Mouse (Mus musculus) splenic B cell, adult 2 months (primary cell): ENCODE results near the gene Gnao1.

Experiments
- DNase-seq: peaks from one replicate; pipeline ENCODE4 v3.0.0-alpha.2; 2011; ENCODE audit warnings: low read depth, low spot score
- H3K27me3 ChIP-seq: 2 replicates; pipeline ENCODE4 v1.6.1; 2012; ENCODE audit warnings: mild to moderate bottlenecking, low read length, moderate library complexity, mixed read lengths; ENCODE audit not compliant: control insufficient read depth, poor library complexity, insufficient read depth, severe bottlenecking
- H3K36me3 ChIP-seq: 2 replicates; pipeline ENCODE4 v1.6.1; 2012; ENCODE audit warnings: mild to moderate bottlenecking, low read length, moderate library complexity, mixed read lengths; ENCODE audit not compliant: control insufficient read depth, poor library complexity, insufficient read depth, severe bottlenecking

Gnao1 gene

DNA sequence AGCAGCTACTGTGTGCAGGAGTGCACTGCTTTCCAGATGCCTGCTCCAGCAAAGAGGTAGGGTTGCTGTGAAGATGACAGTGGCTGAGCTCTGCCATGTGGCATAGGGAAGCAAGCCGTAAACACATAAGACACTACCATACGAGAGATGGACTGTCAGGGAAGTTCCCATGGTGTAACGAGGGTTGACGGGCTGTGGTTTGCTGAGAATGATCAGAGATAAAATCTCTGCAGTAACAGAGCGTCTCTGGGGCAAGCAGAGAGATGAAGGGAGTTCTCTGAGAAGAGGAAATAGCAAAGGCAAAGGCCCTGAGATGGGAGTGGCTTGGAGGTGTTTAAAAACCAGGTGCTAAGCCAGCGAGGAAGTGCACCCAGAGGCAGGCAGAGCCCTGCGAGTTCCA lies 54.3 kb downstream of the Gnao1 start:
- DNase-seq = no peak
- H3K27me3 ChIP-seq = no peaks in the 10 kb centered on the region
- H3K36me3 ChIP-seq = no peaks in the 10 kb centered on the region

GRCm38 (mm10) chr8:93866271-93866670 lies 56.5 kb downstream of the Gnao1 start:
- DNase-seq = no peak
- no peaks in the 10 kb centered on the region for H3K27me3 ChIP-seq
- no peaks in the 10 kb centered on the region for H3K36me3 ChIP-seq

GRCm38 (mm10) chr8:93868486-93869221 lies 58.9 kb downstream of the Gnao1 start:
- Histone ChIP-seq H3K36me3 (no peaks in the 10 kb centered on the region), H3K27me3 (no peaks in the 10 kb centered on the region)
- no peak for DNase-seq

- no peak for DNase-seq
Measured at GRCm38 (mm10) chr8:93871275-93871674, 61.5 kb downstream of the Gnao1 start.

DNA sequence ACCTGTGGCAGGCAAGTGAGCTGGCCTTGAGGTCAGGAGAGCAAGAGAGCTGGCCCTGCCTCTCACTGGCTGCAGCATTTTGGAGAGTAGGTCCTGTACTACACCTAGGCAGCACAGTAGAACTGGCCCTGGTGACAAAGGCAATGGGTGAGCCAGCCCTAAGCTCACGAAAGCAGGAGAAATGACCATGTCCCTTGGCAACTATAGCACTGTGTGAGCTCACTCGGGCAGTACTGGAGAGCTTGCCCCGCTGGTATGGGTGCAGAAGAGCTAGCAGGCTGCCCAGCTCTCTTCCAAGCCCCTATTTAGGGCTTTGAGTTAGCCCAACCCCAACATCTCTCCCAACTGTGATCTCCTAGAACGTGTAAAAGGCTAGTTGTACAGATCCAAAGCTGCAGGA lies 68.6 kb downstream of the Gnao1 start:
- Histone ChIP-seq H3K27me3 (no peaks in the 10 kb centered on the region), H3K36me3 (no peaks in the 10 kb centered on the region)
- DNase-seq = no peak

More at GRCm38 (mm10) chr8:93871275-93871674, 61.5 kb downstream of the Gnao1 start:
- H3K27me3 ChIP-seq = no peaks in the 10 kb centered on the region
- H3K36me3 ChIP-seq = no peaks in the 10 kb centered on the region

- H3K36me3 ChIP-seq = no peaks in the 10 kb centered on the region
- H3K27me3 ChIP-seq = no peaks in the 10 kb centered on the region
- no peak for DNase-seq
Measured at GRCm38 (mm10) chr8:93879966-93880365, 70.2 kb downstream of the Gnao1 start.

DNA sequence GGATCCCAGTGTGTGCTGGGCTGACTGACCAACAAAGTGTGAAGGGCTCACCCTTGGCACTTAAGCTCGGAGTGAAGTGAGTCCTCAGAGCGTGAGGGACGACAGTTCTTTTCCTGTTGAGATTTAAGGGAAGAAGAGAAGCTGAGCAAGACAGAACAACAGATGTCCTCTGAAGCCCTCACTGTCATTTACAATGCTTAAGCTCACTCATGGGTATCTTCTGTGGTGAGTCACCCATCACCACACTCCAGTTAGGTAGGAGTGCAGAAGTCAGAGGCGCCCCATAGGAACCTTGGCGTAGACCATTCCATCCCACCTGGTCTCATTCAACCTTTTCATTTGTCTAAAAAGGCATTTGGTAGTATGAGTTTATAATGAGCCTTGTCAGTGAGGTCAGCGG lies 71.6 kb downstream of the Gnao1 start:
- Histone ChIP-seq H3K27me3 (no peaks in the 10 kb centered on the region), H3K36me3 (no peaks in the 10 kb centered on the region)
- DNase-seq = no peak

DNA sequence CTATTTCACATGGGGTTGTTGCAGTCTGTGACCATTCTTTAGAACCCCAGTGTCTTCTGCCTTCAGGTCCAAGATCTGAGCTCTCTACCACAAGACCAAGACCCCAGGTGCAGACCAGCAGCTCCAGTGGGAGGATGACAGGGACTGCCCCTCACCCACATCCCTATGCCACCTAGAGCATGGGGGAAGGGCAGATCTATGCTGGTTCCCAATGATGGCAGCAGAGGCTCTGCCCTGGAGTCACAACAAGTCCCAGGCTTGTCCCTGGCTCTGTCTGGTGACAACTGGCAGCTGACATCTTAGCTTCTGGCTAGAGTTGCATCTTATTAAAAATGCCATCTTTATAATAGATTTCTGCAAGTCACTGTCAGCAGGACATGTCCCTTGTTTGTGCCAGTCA lies 73.5 kb downstream of the Gnao1 start:
- no peaks in the 10 kb centered on the region for H3K27me3 ChIP-seq
- no peak for DNase-seq

GRCm38 (mm10) chr8:93883771-93884170 lies 74.0 kb downstream of the Gnao1 start:
- DNase-seq = no peak
- Histone ChIP-seq H3K27me3 (no peaks in the 10 kb centered on the region), H3K36me3 (no peaks in the 10 kb centered on the region)

More for the DNA sequence above, 73.5 kb downstream of the Gnao1 start:
- H3K36me3 ChIP-seq = no peaks in the 10 kb centered on the region

- H3K36me3 ChIP-seq = no peaks in the 10 kb centered on the region
- no peak for DNase-seq
Measured at GRCm38 (mm10) chr8:93884316-93884715, 74.5 kb downstream of the Gnao1 start.

DNA sequence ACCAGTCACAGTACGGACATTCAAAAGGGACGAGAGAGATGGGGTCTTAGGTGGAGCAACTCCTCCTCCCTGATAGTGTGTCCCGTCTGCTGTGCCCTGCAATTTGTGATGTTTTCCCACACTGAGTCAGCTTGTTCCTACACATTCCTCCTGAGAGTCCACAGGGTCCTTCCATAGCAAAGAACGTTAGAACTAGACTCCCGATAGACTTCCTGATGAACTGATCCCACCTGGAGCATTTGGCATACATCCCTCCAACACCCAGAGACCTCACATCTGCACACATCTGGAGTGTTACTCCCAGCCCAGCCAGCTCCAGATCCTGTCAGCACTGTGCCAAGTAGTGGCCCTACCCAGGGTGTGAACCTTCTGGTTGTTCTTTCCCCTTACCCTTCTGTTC lies 76.4 kb downstream of the Gnao1 start:
- no peaks in the 10 kb centered on the region for H3K36me3 ChIP-seq
- DNase-seq = no peak
- H3K27me3 ChIP-seq = no peaks in the 10 kb centered on the region

More at GRCm38 (mm10) chr8:93884316-93884715, 74.5 kb downstream of the Gnao1 start:
- no peaks in the 10 kb centered on the region for H3K27me3 ChIP-seq

DNA sequence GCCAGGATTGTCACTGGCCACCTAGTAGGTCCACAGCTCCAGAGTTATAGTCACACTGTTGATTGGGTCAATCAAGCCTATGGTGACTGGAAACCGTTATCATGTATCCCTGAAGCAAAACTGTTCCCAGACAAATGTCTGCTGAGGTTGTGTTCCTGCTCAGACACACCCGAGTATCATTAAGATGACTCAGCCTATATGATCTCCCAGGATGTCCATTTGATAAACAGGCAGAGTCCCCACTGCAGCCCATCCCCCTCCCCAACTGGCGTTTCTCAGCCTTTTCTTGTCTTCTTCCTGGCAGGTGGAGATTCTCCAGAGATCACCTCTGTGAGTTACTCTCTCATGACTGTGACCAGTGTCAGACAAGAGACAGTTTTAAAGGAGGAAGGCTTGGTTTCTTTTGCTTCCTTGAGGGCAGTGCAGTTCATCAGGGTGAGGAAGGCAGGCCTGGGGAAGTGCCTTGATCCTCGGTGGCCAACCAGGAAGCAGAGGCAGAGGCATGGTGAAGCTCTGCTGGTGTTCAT lies 78.4 kb downstream of the Gnao1 start:
- Histone ChIP-seq H3K27me3 (no peaks in the 10 kb centered on the region), H3K36me3 (no peaks in the 10 kb centered on the region)
- no peak for DNase-seq

- Histone ChIP-seq H3K36me3 (no peaks in the 10 kb centered on the region), H3K27me3 (no peaks in the 10 kb centered on the region)
- no peak for DNase-seq
Measured at GRCm38 (mm10) chr8:93888702-93889480, 79.1 kb downstream of the Gnao1 start.

GRCm38 (mm10) chr8:93893556-93893955 lies 83.8 kb downstream of the Gnao1 start:
- DNase-seq = no peak
- Histone ChIP-seq H3K36me3 (no peaks in the 10 kb centered on the region), H3K27me3 (no peaks in the 10 kb centered on the region)

DNA sequence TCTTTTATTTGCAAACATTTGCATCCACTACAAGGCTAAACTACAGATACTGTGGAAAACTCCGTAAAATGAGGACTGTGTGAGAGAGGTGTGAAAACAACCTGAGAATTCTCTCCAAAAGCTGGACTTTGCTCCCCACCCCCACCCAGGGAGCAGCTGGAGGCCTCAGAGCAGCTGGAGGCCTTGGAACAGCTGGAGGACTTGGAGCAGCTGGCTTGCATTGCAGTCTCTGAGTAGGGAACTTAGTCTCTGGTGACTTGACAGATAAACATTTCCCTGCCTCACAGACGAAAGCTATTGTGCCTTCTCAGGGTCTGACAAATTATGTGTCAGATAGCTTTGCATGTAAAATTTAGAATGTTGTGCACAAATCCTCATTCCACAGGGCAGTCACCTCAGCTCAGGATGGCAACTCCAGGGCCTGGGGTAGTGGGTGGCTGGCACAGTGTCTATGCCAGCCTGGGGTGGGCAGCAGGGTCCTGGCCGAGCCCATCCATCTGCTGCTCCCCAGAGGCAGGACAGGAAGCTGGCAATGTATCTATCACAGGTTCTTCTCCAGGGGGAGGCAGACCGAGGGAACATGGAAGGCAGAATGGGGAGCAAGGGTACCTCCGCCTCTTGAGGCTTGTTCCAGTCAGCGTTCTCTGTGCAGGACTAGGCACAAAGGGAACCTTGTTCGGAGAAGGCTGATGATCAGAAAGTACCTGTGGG lies 87.2 kb downstream of the Gnao1 start:
- no peaks in the 10 kb centered on the region for H3K36me3 ChIP-seq
- DNase-seq = no peak
- no peaks in the 10 kb centered on the region for H3K27me3 ChIP-seq
